Mouse (Mus musculus) spleen, adult 2 months (tissue): Measurements from ENCODE around the gene Taf6l.

Experiments
- CTCF ChIP-seq: fragments of 200-500 bp; IDR thresholded peaks from 2 replicates; pipeline ENCODE4 v1.5.1; 2011; ENCODE audit warnings: mild to moderate bottlenecking, inconsistent platforms; ENCODE audit not compliant: insufficient read depth, insufficient read length, insufficient replicate concordance; ENCODE audit errors: extremely low read depth
- POLR2A ChIP-seq: fragments of 200-500 bp; IDR thresholded peaks from 2 replicates; pipeline ENCODE4 v1.6.1; 2011; ENCODE audit warnings: low read depth, low read length, inconsistent platforms

- TF ChIP-seq CTCF (no peak), POLR2A (no peak)
Observed at GRCm38 (mm10) chr19:8789171-8789570, 3.0 kb upstream of the Taf6l start.
